Mouse (Mus musculus): Measurements from ENCODE around the gene Myo3b.

Gene Myo3b

GRCm38 (mm10) chr2:70133281-70133680 lies 94.4 kb downstream of the Myo3b start:
- peak; percentile 82 to 84 for DNase-seq

GRCm38 (mm10) chr2:70137226-70137998 lies 98.5 kb downstream of the Myo3b start:
- DNase-seq, result peak; percentile 88 to 92

- no peak for DNase-seq
Measured at GRCm38 (mm10) chr2:70143543-70144188, 104.7 kb downstream of the Myo3b start.

- no peak for DNase-seq
Measured at GRCm38 (mm10) chr2:70146993-70147581, 108.2 kb downstream of the Myo3b start.

GRCm38 (mm10) chr2:70148821-70149510 lies 110.0 kb downstream of the Myo3b start:
- no peak for DNase-seq

- DNase-seq, result no peak
Measured at GRCm38 (mm10) chr2:70150399-70151035, 111.6 kb downstream of the Myo3b start.

- no peak for DNase-seq
Measured at GRCm38 (mm10) chr2:70151930-70152329, 113.0 kb downstream of the Myo3b start.

- no peak for DNase-seq
Measured at GRCm38 (mm10) chr2:70155226-70155836, 116.4 kb downstream of the Myo3b start.

- no peak for DNase-seq
Measured at GRCm38 (mm10) chr2:70159543-70159942, 120.6 kb downstream of the Myo3b start.

GRCm38 (mm10) chr2:70166231-70166630 lies 127.3 kb downstream of the Myo3b start:
- DNase-seq, result no peak

GRCm38 (mm10) chr2:70167944-70168935 lies 129.3 kb downstream of the Myo3b start:
- peak; percentile 26 to 35 for DNase-seq

GRCm38 (mm10) chr2:70170469-70170868 lies 131.5 kb downstream of the Myo3b start:
- DNase-seq, result no peak

- no peak for DNase-seq
Measured at GRCm38 (mm10) chr2:70176823-70177708, 138.1 kb downstream of the Myo3b start.

- DNase-seq, result peak; percentile 64 to 81
Measured at GRCm38 (mm10) chr2:70177709-70178030, 138.7 kb downstream of the Myo3b start.

- no peak for DNase-seq
Measured at GRCm38 (mm10) chr2:70178241-70178640, 139.3 kb downstream of the Myo3b start.

GRCm38 (mm10) chr2:70182150-70182670 lies 143.3 kb downstream of the Myo3b start:
- no peak for DNase-seq

GRCm38 (mm10) chr2:70187040-70187439 lies 148.1 kb downstream of the Myo3b start:
- no peak for DNase-seq

- DNase-seq, result no peak
Measured at GRCm38 (mm10) chr2:70195418-70196248, 156.7 kb downstream of the Myo3b start.

Data from cerebellum, postnatal 10 days (tissue).